Mouse (Mus musculus): ENCODE measurements at regions not wholly inside any gene's neighbourhood (a gene's known extent, or its start where the extent isn't known, plus 50 kb on each side); places are given as distances from the start of the nearest gene placed in this dataset.

- 80% methylated on average over 2 of the region's 2 CpGs for WGBS
- Histone ChIP-seq H3K27me3 (ENCODE audit: control insufficient read depth, insufficient read depth, low read length) (no peaks in the 10 kb centered on the region), H3K4me1 (ENCODE audit: control insufficient read depth, insufficient read depth, low read length) (no peaks in the 10 kb centered on the region), H3K27ac (replicated peaks; ENCODE audit: low read depth, low read length) (no peak overlapping the region), H3K9me3 (replicated peaks; ENCODE audit: control insufficient read depth, low read length) (no peaks in the 10 kb centered on the region), H3K4me2 (ENCODE audit: low read depth, low read length) (no peak overlapping the region), H3K9ac (replicated peaks; ENCODE audit: low read length) (no peak overlapping the region), H3K36me3 (replicated peaks; ENCODE audit: control insufficient read depth, insufficient read depth, low read depth, low read length) (no peaks in the 10 kb centered on the region), H3K4me3 (ENCODE audit: low read depth, low read length) (no peak overlapping the region)
- ATAC-seq (replicated peaks; ENCODE audit: insufficient number of reproducible peaks, low FRiP score, low TSS enrichment, low read depth): no peak
- DNase-seq (ENCODE audit: low spot score): no peak
Observed at GRCm38 (mm10) chr10:98012916-98013315, 286.4 kb upstream of the C030005K15Rik start.

GRCm38 (mm10) chr10:98014985-98015902 is 288.7 kb upstream of the C030005K15Rik start:
- DNase-seq (ENCODE audit: low spot score): no peak
- WGBS: 88% methylated on average over 10 of the region's 10 CpGs
- Histone ChIP-seq H3K4me2 (ENCODE audit: low read depth, low read length) (no peak overlapping the region), H3K27ac (replicated peaks; ENCODE audit: low read depth, low read length) (no peak overlapping the region), H3K4me1 (ENCODE audit: control insufficient read depth, insufficient read depth, low read length) (no peaks in the 10 kb centered on the region), H3K36me3 (replicated peaks; ENCODE audit: control insufficient read depth, insufficient read depth, low read depth, low read length) (no peaks in the 10 kb centered on the region), H3K9ac (replicated peaks; ENCODE audit: low read length) (no peak overlapping the region), H3K4me3 (ENCODE audit: low read depth, low read length) (no peak overlapping the region), H3K9me3 (replicated peaks; ENCODE audit: control insufficient read depth, low read length) (no peaks in the 10 kb centered on the region), H3K27me3 (ENCODE audit: control insufficient read depth, insufficient read depth, low read length) (no peaks in the 10 kb centered on the region)
- no peak for ATAC-seq (replicated peaks; ENCODE audit: insufficient number of reproducible peaks, low FRiP score, low TSS enrichment, low read depth)

- no peak for ATAC-seq (replicated peaks; ENCODE audit: insufficient number of reproducible peaks, low FRiP score, low TSS enrichment, low read depth)
- Histone ChIP-seq H3K27ac (replicated peaks; ENCODE audit: low read depth, low read length) (no peak overlapping the region), H3K4me1 (ENCODE audit: control insufficient read depth, insufficient read depth, low read length) (no peaks in the 10 kb centered on the region), H3K4me3 (ENCODE audit: low read depth, low read length) (no peak overlapping the region), H3K4me2 (ENCODE audit: low read depth, low read length) (no peak overlapping the region), H3K36me3 (replicated peaks; ENCODE audit: control insufficient read depth, insufficient read depth, low read depth, low read length) (no peaks in the 10 kb centered on the region), H3K9ac (replicated peaks; ENCODE audit: low read length) (no peak overlapping the region), H3K9me3 (replicated peaks; ENCODE audit: control insufficient read depth, low read length) (no peaks in the 10 kb centered on the region), H3K27me3 (ENCODE audit: control insufficient read depth, insufficient read depth, low read length) (no peaks in the 10 kb centered on the region)
- WGBS: 90% methylated on average over 2 of the region's 2 CpGs
- no peak for DNase-seq (ENCODE audit: low spot score)
Observed at GRCm38 (mm10) chr10:98016596-98017304, 290.2 kb upstream of the C030005K15Rik start.

GRCm38 (mm10) chr10:98029124-98029523 is 302.6 kb upstream of the C030005K15Rik start:
- 81% methylated on average over 8 of the region's 8 CpGs for WGBS

GRCm38 (mm10) chr10:98029621-98030020 is 303.1 kb upstream of the C030005K15Rik start:
- WGBS: 62% methylated on average over 3 of the region's 3 CpGs
- no peaks in the 10 kb centered on the region for H3K9me3 ChIP-seq (replicated peaks; ENCODE audit: control insufficient read depth, low read length)
- H3K27me3 ChIP-seq (ENCODE audit: control insufficient read depth, insufficient read depth, low read length): no peaks in the 10 kb centered on the region
- H3K4me1 ChIP-seq (ENCODE audit: control insufficient read depth, insufficient read depth, low read length): no peaks in the 10 kb centered on the region
- H3K36me3 ChIP-seq (replicated peaks; ENCODE audit: control insufficient read depth, insufficient read depth, low read depth, low read length): no peaks in the 10 kb centered on the region
- DNase-seq (ENCODE audit: low spot score) (no peak), ATAC-seq (replicated peaks; ENCODE audit: insufficient number of reproducible peaks, low FRiP score, low TSS enrichment, low read depth) (no peak)
- no peak overlapping the region for H3K4me3 ChIP-seq (ENCODE audit: low read depth, low read length)
- no peak overlapping the region for H3K27ac ChIP-seq (replicated peaks; ENCODE audit: low read depth, low read length)
- no peak overlapping the region for H3K4me2 ChIP-seq (ENCODE audit: low read depth, low read length)
- H3K9ac ChIP-seq (replicated peaks; ENCODE audit: low read length): no peak overlapping the region

More at GRCm38 (mm10) chr10:98029124-98029523, 302.6 kb upstream of the C030005K15Rik start:
- Histone ChIP-seq H3K4me1 (ENCODE audit: control insufficient read depth, insufficient read depth, low read length) (no peaks in the 10 kb centered on the region), H3K27me3 (ENCODE audit: control insufficient read depth, insufficient read depth, low read length) (no peaks in the 10 kb centered on the region), H3K9ac (replicated peaks; ENCODE audit: low read length) (no peak overlapping the region), H3K4me3 (ENCODE audit: low read depth, low read length) (no peak overlapping the region), H3K36me3 (replicated peaks; ENCODE audit: control insufficient read depth, insufficient read depth, low read depth, low read length) (no peaks in the 10 kb centered on the region), H3K4me2 (ENCODE audit: low read depth, low read length) (no peak overlapping the region), H3K9me3 (replicated peaks; ENCODE audit: control insufficient read depth, low read length) (no peaks in the 10 kb centered on the region), H3K27ac (replicated peaks; ENCODE audit: low read depth, low read length) (no peak overlapping the region)
- no peak for DNase-seq (ENCODE audit: low spot score)
- no peak for ATAC-seq (replicated peaks; ENCODE audit: insufficient number of reproducible peaks, low FRiP score, low TSS enrichment, low read depth)

- ATAC-seq (replicated peaks; ENCODE audit: insufficient number of reproducible peaks, low FRiP score, low TSS enrichment, low read depth) (no peak), DNase-seq (ENCODE audit: low spot score) (no peak)
- Histone ChIP-seq H3K9me3 (replicated peaks; ENCODE audit: control insufficient read depth, low read length) (no peaks in the 10 kb centered on the region), H3K4me2 (ENCODE audit: low read depth, low read length) (no peak overlapping the region), H3K27ac (replicated peaks; ENCODE audit: low read depth, low read length) (no peak overlapping the region), H3K4me1 (ENCODE audit: control insufficient read depth, insufficient read depth, low read length) (no peaks in the 10 kb centered on the region), H3K27me3 (ENCODE audit: control insufficient read depth, insufficient read depth, low read length) (no peaks in the 10 kb centered on the region), H3K36me3 (replicated peaks; ENCODE audit: control insufficient read depth, insufficient read depth, low read depth, low read length) (no peaks in the 10 kb centered on the region), H3K4me3 (ENCODE audit: low read depth, low read length) (no peak overlapping the region), H3K9ac (replicated peaks; ENCODE audit: low read length) (no peak overlapping the region)
- WGBS: 98% methylated on average over 1 of the region's 1 CpGs
Observed at GRCm38 (mm10) chr10:98032661-98033060, 306.1 kb upstream of the C030005K15Rik start.

- Histone ChIP-seq H3K27me3 (ENCODE audit: control insufficient read depth, insufficient read depth, low read length) (no peaks in the 10 kb centered on the region), H3K27ac (replicated peaks; ENCODE audit: low read depth, low read length) (no peak overlapping the region), H3K4me2 (ENCODE audit: low read depth, low read length) (no peak overlapping the region), H3K4me1 (ENCODE audit: control insufficient read depth, insufficient read depth, low read length) (no peaks in the 10 kb centered on the region), H3K36me3 (replicated peaks; ENCODE audit: control insufficient read depth, insufficient read depth, low read depth, low read length) (no peaks in the 10 kb centered on the region), H3K4me3 (ENCODE audit: low read depth, low read length) (no peak overlapping the region), H3K9ac (replicated peaks; ENCODE audit: low read length) (no peak overlapping the region), H3K9me3 (replicated peaks; ENCODE audit: control insufficient read depth, low read length) (no peaks in the 10 kb centered on the region)
- no peak for DNase-seq (ENCODE audit: low spot score)
- WGBS: 55% methylated on average over 4 of the region's 4 CpGs
- ATAC-seq (replicated peaks; ENCODE audit: insufficient number of reproducible peaks, low FRiP score, low TSS enrichment, low read depth): no peak
Observed at GRCm38 (mm10) chr10:98041766-98042165, 315.2 kb upstream of the C030005K15Rik start.

GRCm38 (mm10) chr10:98043873-98044272 is 317.3 kb upstream of the C030005K15Rik start:
- Histone ChIP-seq H3K27me3 (ENCODE audit: control insufficient read depth, insufficient read depth, low read length) (no peaks in the 10 kb centered on the region), H3K9me3 (replicated peaks; ENCODE audit: control insufficient read depth, low read length) (no peaks in the 10 kb centered on the region), H3K4me1 (ENCODE audit: control insufficient read depth, insufficient read depth, low read length) (no peaks in the 10 kb centered on the region), H3K27ac (replicated peaks; ENCODE audit: low read depth, low read length) (no peak overlapping the region), H3K4me3 (ENCODE audit: low read depth, low read length) (no peak overlapping the region), H3K36me3 (replicated peaks; ENCODE audit: control insufficient read depth, insufficient read depth, low read depth, low read length) (no peaks in the 10 kb centered on the region), H3K9ac (replicated peaks; ENCODE audit: low read length) (no peak overlapping the region), H3K4me2 (ENCODE audit: low read depth, low read length) (no peak overlapping the region)
- WGBS: 67% methylated on average over 2 of the region's 2 CpGs
- no peak for DNase-seq (ENCODE audit: low spot score)
- no peak for ATAC-seq (replicated peaks; ENCODE audit: insufficient number of reproducible peaks, low FRiP score, low TSS enrichment, low read depth)
